Mouse (Mus musculus): ENCODE results near the gene Serpinb9f. TPM values are rescaled to one million over a fixed set of nuclear protein-coding genes. Genes with fewer than 3 reads are reported as not detected.
"Not testable (repeated sequence)": the region's sequence is repeated elsewhere in the genome, so short reads cannot be mapped to it uniquely, and the experiment has no call there.

The Serpinb9f gene
- not detected in 2 replicates for polyA plus RNA-seq (2016; fragmentation: Nextera tagmentation; extraction: Ambion mirVana)

- not testable (repeated sequence) for H3K9me3 ChIP-seq (replicated peaks); H3K27ac ChIP-seq (replicated peaks); DNase-seq (ENCODE audit: low spot score); H3K27me3 ChIP-seq (ENCODE audit: low read depth, poor library complexity, severe bottlenecking); H3K4me3 ChIP-seq; H3K4me1 ChIP-seq; H3K36me3 ChIP-seq
- 85% methylated on average over 3 of the region's 3 CpGs for WGBS
Observed at GRCm38 (mm10) chr13:33323777-33324176, at the start of gene Serpinb9f. Gene Serpinb9f (plus strand): TSS chr13:33324077.

GRCm38 (mm10) chr13:33308631-33309030, 15.2 kb upstream of the Serpinb9f start:
- H3K4me1 ChIP-seq; H3K27ac ChIP-seq (replicated peaks): not testable (repeated sequence)
- 88% methylated on average over 4 of the region's 4 CpGs for WGBS

GRCm38 (mm10) chr13:33356666-33357065, 32.8 kb downstream of the Serpinb9f start:
- H3K9me3 ChIP-seq (replicated peaks); DNase-seq (ENCODE audit: low spot score); H3K4me3 ChIP-seq; H3K27ac ChIP-seq (replicated peaks); H3K4me1 ChIP-seq; H3K27me3 ChIP-seq (ENCODE audit: low read depth, poor library complexity, severe bottlenecking); H3K36me3 ChIP-seq: not testable (repeated sequence)
- WGBS: 93% methylated on average over 1 of the region's 1 CpGs

More at GRCm38 (mm10) chr13:33308631-33309030, 15.2 kb upstream of the Serpinb9f start:
- not testable (repeated sequence) for DNase-seq (ENCODE audit: low spot score); H3K36me3 ChIP-seq; H3K27me3 ChIP-seq (ENCODE audit: low read depth, poor library complexity, severe bottlenecking); H3K9me3 ChIP-seq (replicated peaks); H3K4me3 ChIP-seq

Other genes with a start within 250 kb of the Serpinb9f start
- gene Serpinb1b, start 245.5 kb upstream of the Serpinb9f start, polyA plus RNA-seq (2016; fragmentation: Nextera tagmentation; extraction: Ambion mirVana): 0.25 and 0.39 TPM in 2 replicates
- not detected in 2 replicates for gene Serpinb9c, start 164.3 kb upstream of the Serpinb9f start, polyA plus RNA-seq (2016; fragmentation: Nextera tagmentation; extraction: Ambion mirVana)
- not detected in 2 replicates for gene Serpinb9d, start 131.1 kb upstream of the Serpinb9f start, polyA plus RNA-seq (2016; fragmentation: Nextera tagmentation; extraction: Ambion mirVana)
- not detected in 2 replicates for gene Serpinb9e, start 74.5 kb upstream of the Serpinb9f start, polyA plus RNA-seq (2016; fragmentation: Nextera tagmentation; extraction: Ambion mirVana)
- not detected in 2 replicates for gene Gm11397, start 71.7 kb downstream of the Serpinb9f start, polyA plus RNA-seq (2016; fragmentation: Nextera tagmentation; extraction: Ambion mirVana)
- gene Serpinb9g, start 160.7 kb downstream of the Serpinb9f start, polyA plus RNA-seq (2016; fragmentation: Nextera tagmentation; extraction: Ambion mirVana): not detected in 2 replicates